Mouse (Mus musculus) heart, postnatal 0 days (tissue): ENCODE data around the gene Helt.

Experiments
- CTCF ChIP-seq: IDR thresholded peaks from 2 replicates; pipeline ENCODE4 v1.5.1; 2016; ENCODE audit warnings: antibody characterized with exemption, control low read depth, low read depth
- EP300 ChIP-seq: IDR thresholded peaks from 2 replicates; pipeline ENCODE4 v1.6.1; 2016; ENCODE audit warnings: antibody characterized with exemption, low read depth

GRCm38 (mm10) chr8:46294181-46294892, at the start of gene Helt:
- no peak for TF ChIP-seq CTCF
- no peak for TF ChIP-seq EP300
